Mouse (Mus musculus) mouse embryonic stem cell (cell line): Measurements from ENCODE around the gene Fam84a.

Experiments
- in situ Hi-C, 2 experiments: fragments of 300-500 bp; cut with MboI; formaldehyde crosslinking; loops; 1 replicate in 1 of 2; 3 replicates in 1 of 2; pipeline ENCODE4 v1.14.3; 2019 to 2020; ENCODE audit warnings: low sequenced_read_pairs in 2 of 2, low pct_unique_long_range_greater_than_20kb in 1 of 2, mixed read lengths in 1 of 2; ENCODE audit not compliant: unreplicated experiment in 1 of 2

The Fam84a gene

GRCm38 (mm10) chr12:14151921-14152320, at the start of gene Fam84a:
Fam84a (minus strand) TSS chr12:14152054.
- in situ Hi-C loops = no loop called here

GRCm38 (mm10) chr12:14195479-14195878, 43.6 kb upstream of the Fam84a start:
- in situ Hi-C loops = no loop called here

- in situ Hi-C loops = no loop called here
Measured at GRCm38 (mm10) chr12:14186689-14187195, 34.9 kb upstream of the Fam84a start.

- in situ Hi-C loops = no loop called here
Measured at GRCm38 (mm10) chr12:14165713-14166112, 13.9 kb upstream of the Fam84a start.

- in situ Hi-C loops = no loop called here
Measured at GRCm38 (mm10) chr12:14164936-14165335, 13.1 kb upstream of the Fam84a start.

- in situ Hi-C loops = no loop called here
Measured at GRCm38 (mm10) chr12:14152426-14152825, 572 bp upstream of the Fam84a start.

- in situ Hi-C loops = no loop called here
Measured at GRCm38 (mm10) chr12:14150936-14151631, 770 bp downstream of the Fam84a start.

GRCm38 (mm10) chr12:14150568-14150909, 1.3 kb downstream of the Fam84a start:
- in situ Hi-C loops = no loop called here

- in situ Hi-C loops = no loop called here
Measured at GRCm38 (mm10) chr12:14149843-14150567, 1.8 kb downstream of the Fam84a start.

GRCm38 (mm10) chr12:14149022-14149842, 2.6 kb downstream of the Fam84a start:
- in situ Hi-C loops = no loop called here

- in situ Hi-C loops = no loop called here
Measured at GRCm38 (mm10) chr12:14137046-14137445, 14.8 kb downstream of the Fam84a start.

GRCm38 (mm10) chr12:14114730-14115129, 37.1 kb downstream of the Fam84a start:
- in situ Hi-C loops = no loop called here

- in situ Hi-C loops = no loop called here
Measured at GRCm38 (mm10) chr12:14096944-14097343, 54.9 kb downstream of the Fam84a start.
